ENCODE assay signal across 8 mouse cellular contexts in the genomic region with DNA sequence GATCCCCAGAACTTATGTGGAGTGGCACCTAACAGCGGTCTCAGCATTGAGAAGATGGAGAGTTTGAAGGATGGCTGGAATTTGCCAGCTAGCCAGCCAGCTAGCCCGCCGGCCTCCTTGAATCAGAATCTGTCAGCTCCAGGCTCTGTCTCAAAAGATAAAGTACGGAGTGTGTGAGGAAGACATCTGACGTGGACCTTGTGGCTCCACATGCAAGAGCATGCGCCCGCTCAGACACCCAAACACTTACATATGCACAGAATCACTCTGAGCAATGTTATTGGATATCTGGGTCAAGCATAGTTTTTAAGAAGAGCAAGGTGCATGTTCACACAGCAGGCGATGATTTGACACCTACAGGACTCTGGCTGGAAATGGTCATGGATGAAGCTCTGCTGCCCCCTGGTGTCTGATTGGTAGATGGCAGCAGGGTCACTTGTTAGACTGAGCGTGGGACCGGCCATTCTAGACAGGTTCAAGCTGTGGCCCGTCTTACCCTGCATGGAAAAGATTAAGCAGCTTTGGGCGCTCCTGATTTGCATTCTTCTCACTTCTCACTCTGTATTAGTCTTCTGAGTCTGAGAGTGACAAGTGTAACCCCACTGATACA. TPM values are rescaled to one million over a fixed set of nuclear protein-coding genes. Genes with fewer than 3 reads are reported as not detected.
DNase-seq lines count a peak whose midpoint lies in the region; ATAC-seq and TF ChIP-seq lines count a peak whose summit lies in the region.

No protein-coding gene starts in this region.

- no peak for TF ChIP-seq POLR2A in bone marrow, adult 2 months (IDR thresholded peaks at IDR 0.05; ENCODE audit: borderline replicate concordance, control insufficient read depth, low read depth, low read length)
- no peak for TF ChIP-seq POLR2A in embryonic fibroblast, embryonic 13.5 days (IDR thresholded peaks at IDR 0.05; ENCODE audit: low read depth, low read length)

- WGBS in bone marrow, adult 2 months = 46% methylated on average over 12 of the region's 12 CpGs
- 31% methylated on average over 12 of the region's 12 CpGs for WGBS in heart, embryonic 15.5 days
- WGBS in liver, embryonic 14.5 days (ENCODE audit: insufficient replicate concordance) = 30% methylated on average over 12 of the region's 12 CpGs
- WGBS in neural tube, embryonic 15.5 days = 45% methylated on average over 12 of the region's 12 CpGs

- H3K27me3 ChIP-seq in heart, embryonic 15.5 days = no peaks in the 10 kb centered on the region
- H3K27me3 ChIP-seq in liver, embryonic 14.5 days (ENCODE audit: control insufficient read depth, insufficient read depth, low read length) = no peaks in the 10 kb centered on the region
- no peaks in the 10 kb centered on the region for H3K27me3 ChIP-seq in neural tube, embryonic 15.5 days (replicated peaks)

- no peak overlapping the region for H3K4me2 ChIP-seq in heart, embryonic 15.5 days
- H3K4me2 ChIP-seq in liver, embryonic 14.5 days (ENCODE audit: low read depth) = no peak overlapping the region
- H3K4me2 ChIP-seq in neural tube, embryonic 15.5 days = no peak overlapping the region

- no peak overlapping the region for H3K9ac ChIP-seq in heart, embryonic 15.5 days
- no peak overlapping the region for H3K9ac ChIP-seq in liver, embryonic 14.5 days (replicated peaks)
- H3K9ac ChIP-seq in neural tube, embryonic 15.5 days (replicated peaks) = no peak overlapping the region

- no peaks in the 10 kb centered on the region for H3K9me3 ChIP-seq in heart, embryonic 15.5 days (replicated peaks)
- no peaks in the 10 kb centered on the region for H3K9me3 ChIP-seq in liver, embryonic 14.5 days (ENCODE audit: control insufficient read depth, low read length)
- H3K9me3 ChIP-seq in neural tube, embryonic 15.5 days (replicated peaks) = no peaks in the 10 kb centered on the region

- H3K27ac ChIP-seq in bone marrow, adult 2 months (ENCODE audit: control insufficient read depth, insufficient read depth, low read depth, low read length, poor library complexity) = no peak overlapping the region
- no peak overlapping the region for H3K27ac ChIP-seq in embryonic fibroblast, embryonic 13.5 days (ENCODE audit: insufficient read depth, low read length)
- H3K27ac ChIP-seq in heart, embryonic 15.5 days = no peak overlapping the region
- no peak overlapping the region for H3K27ac ChIP-seq in liver, embryonic 14.5 days
- no peak overlapping the region for H3K27ac ChIP-seq in neural tube, embryonic 15.5 days (replicated peaks)

- H3K4me3 ChIP-seq in bone marrow, adult 2 months (replicated peaks; ENCODE audit: control insufficient read depth, low read depth, low read length) = no peak overlapping the region
- no peak overlapping the region for H3K4me3 ChIP-seq in embryonic fibroblast, embryonic 13.5 days (ENCODE audit: insufficient read depth, low read length)
- H3K4me3 ChIP-seq in heart, embryonic 15.5 days = no peak overlapping the region
- no peak overlapping the region for H3K4me3 ChIP-seq in liver, embryonic 14.5 days (ENCODE audit: insufficient read depth in 1 of 2, low read depth in 2 of 2, low read length in 2 of 2)
- no peak overlapping the region for H3K4me3 ChIP-seq in neural tube, embryonic 15.5 days (replicated peaks)

- TF ChIP-seq CTCF in bone marrow, adult 2 months (IDR thresholded peaks at IDR 0.05; ENCODE audit: control insufficient read depth, insufficient read depth, low read length) = peak; percentile 98
- TF ChIP-seq CTCF in embryonic fibroblast, embryonic 13.5 days (IDR thresholded peaks at IDR 0.05; ENCODE audit: borderline replicate concordance, insufficient read depth, low read length) = peak; percentile 90
- TF ChIP-seq CTCF in liver, embryonic 14.5 days (IDR thresholded peaks at IDR 0.05; ENCODE audit: low read depth) = peak; percentile 95

- H3K4me1 ChIP-seq in bone marrow, adult 2 months (ENCODE audit: control insufficient read depth, insufficient read depth, low read length) = no peaks in the 10 kb centered on the region; the same call in none of the 2 replicates
- H3K4me1 ChIP-seq in embryonic fibroblast, embryonic 13.5 days (ENCODE audit: control insufficient read depth, insufficient read depth, low read length) = no peaks in the 10 kb centered on the region
- H3K4me1 ChIP-seq in heart, embryonic 15.5 days (replicated peaks) = no peaks in the 10 kb centered on the region
- no peaks in the 10 kb centered on the region for H3K4me1 ChIP-seq in liver, embryonic 14.5 days (replicated peaks; ENCODE audit: control insufficient read depth in 2 of 2, insufficient read depth in 2 of 2, low read length in 1 of 2)
- peaks cover 10% of the 10 kb centered on the region; the same call in 1 of the 2 replicates for H3K4me1 ChIP-seq in neural tube, embryonic 15.5 days

- no peaks in the 10 kb centered on the region for H3K36me3 ChIP-seq in heart, embryonic 15.5 days
- H3K36me3 ChIP-seq in liver, embryonic 14.5 days (replicated peaks; ENCODE audit: control insufficient read depth, insufficient read depth, low read depth) = no peaks in the 10 kb centered on the region
- H3K36me3 ChIP-seq in neural tube, embryonic 15.5 days = peaks cover 18% of the 10 kb centered on the region

- TF ChIP-seq EP300 in liver, embryonic 14.5 days (IDR thresholded peaks at IDR 0.05; ENCODE audit: low read depth) = no peak

- DNase-seq in CD4-positive helper T cell, adult 2 months (ENCODE audit: low read depth, low spot score) = peak; percentile 81
- peak; percentile 91 for DNase-seq in kidney, postnatal 14 days
- DNase-seq in liver, embryonic 14.5 days (ENCODE audit: low read depth in 3 of 3, low spot score in 3 of 3) = peak; percentile 29 to 49 (median 38)
- peak; percentile 94 for DNase-seq in testis, postnatal 10 days (ENCODE audit: low spot score)

- ATAC-seq in heart, embryonic 15.5 days (replicated peaks; ENCODE audit: insufficient number of reproducible peaks, insufficient read depth, low FRiP score, low read depth) = peak; percentile 66; the same call in 1 of the 2 replicates
- no peak for ATAC-seq in liver, embryonic 14.5 days (ENCODE audit: insufficient read depth)
- peak; percentile 87 for ATAC-seq in neural tube, embryonic 15.5 days (ENCODE audit: low FRiP score)

RNA-seq across cellular contexts. Expression of a gene that starts 11.0 kb away (rescaled TPM):
- 10.6 TPM in 1 of 2 replicates, not detected in the other for polyA plus RNA-seq in bone marrow, adult 2 months (2011; ENCODE audit: insufficient read depth, insufficient read length, low replicate concordance, missing spikeins)
- polyA plus RNA-seq in embryonic fibroblast, embryonic 13.5 days (2011; ENCODE audit: insufficient read length, low read depth, missing spikeins) = not detected in 2 replicates
- polyA plus RNA-seq in heart, embryonic 15.5 days (2015; fragmentation: Nextera tagmentation; extraction: Ambion mirVana) = 1.5 and 1.9 TPM in 2 replicates
- 0.50 and 0.95 TPM in 2 replicates for polyA plus RNA-seq in liver, embryonic 14.5 days (2012; rRNA removed)
- polyA plus RNA-seq in liver, embryonic 14.5 days (2014; fragmentation: Nextera tagmentation; extraction: Ambion mirVana) = 0.55 and 0.76 TPM in 2 replicates
- 9.8 and 13.6 TPM in 2 replicates for polyA plus RNA-seq in neural tube, embryonic 15.5 days (2015; fragmentation: Nextera tagmentation; extraction: Ambion mirVana)

RNA-seq across cellular contexts. Expression of a gene that starts 18.5 kb away (rescaled TPM):
- polyA plus RNA-seq in bone marrow, adult 2 months (2011; ENCODE audit: insufficient read depth, insufficient read length, low replicate concordance, missing spikeins) = 0.85 TPM in 1 of 2 replicates, not detected in the other
- polyA plus RNA-seq in embryonic fibroblast, embryonic 13.5 days (2011; ENCODE audit: insufficient read length, low read depth, missing spikeins) = 4.0 and 20.6 TPM in 2 replicates
- polyA plus RNA-seq in heart, embryonic 15.5 days (2015; fragmentation: Nextera tagmentation; extraction: Ambion mirVana) = 37.6 and 47.9 TPM in 2 replicates
- polyA plus RNA-seq in liver, embryonic 14.5 days (2012; rRNA removed) = 0.89 and 1.1 TPM in 2 replicates
- polyA plus RNA-seq in liver, embryonic 14.5 days (2014; fragmentation: Nextera tagmentation; extraction: Ambion mirVana) = 0.42 and 0.72 TPM in 2 replicates
- 442 and 531 TPM in 2 replicates for polyA plus RNA-seq in neural tube, embryonic 15.5 days (2015; fragmentation: Nextera tagmentation; extraction: Ambion mirVana)

RNA-seq across cellular contexts. Expression of a gene that starts 37.9 kb away (rescaled TPM):
- not detected in 2 replicates for polyA plus RNA-seq in bone marrow, adult 2 months (2011; ENCODE audit: insufficient read depth, insufficient read length, low replicate concordance, missing spikeins)
- not detected in 2 replicates for polyA plus RNA-seq in embryonic fibroblast, embryonic 13.5 days (2011; ENCODE audit: insufficient read length, low read depth, missing spikeins)
- 0.23 and 0.29 TPM in 2 replicates for polyA plus RNA-seq in heart, embryonic 15.5 days (2015; fragmentation: Nextera tagmentation; extraction: Ambion mirVana)
- 0.02 TPM in 1 of 2 replicates, not detected in the other for polyA plus RNA-seq in liver, embryonic 14.5 days (2012; rRNA removed)
- not detected in 2 replicates for polyA plus RNA-seq in liver, embryonic 14.5 days (2014; fragmentation: Nextera tagmentation; extraction: Ambion mirVana)
- 12.4 and 16.4 TPM in 2 replicates for polyA plus RNA-seq in neural tube, embryonic 15.5 days (2015; fragmentation: Nextera tagmentation; extraction: Ambion mirVana)

Comparison
In these comparisons a context has a peak if more than half of its experiments do, and no peak if none do; other contexts are left out.
1. DNase-seq: peak in every context shown above with its lines; median percentile 94 in testis, postnatal 10 days; 91 in kidney, postnatal 14 days; 81 in CD4-positive helper T cell, adult 2 months; 38 in liver, embryonic 14.5 days.
2. RNA of a gene that starts 37.9 kb away (polyA plus RNA-seq): 12.4 to 16.4 TPM in neural tube, embryonic 15.5 days; 0.23 to 0.29 TPM in heart, embryonic 15.5 days, not detected in bone marrow, adult 2 months, not detected in embryonic fibroblast, embryonic 13.5 days and 0.02 TPM in liver, embryonic 14.5 days; every median in the first group is over 10 times any median in the second.
3. Peak in every context shown above with its lines, with median percentiles within 50 percentile points of each other: CTCF ChIP-seq.